Mouse (Mus musculus): ENCODE data around the gene Sf3b4.

The Sf3b4 gene

GRCm38 (mm10) chr3:96172197-96173178 lies at the start of gene Sf3b4:
Gene Sf3b4, plus strand, starts transcription at chr3:96172332.
- in situ Hi-C loops (cut with MboI, MseI): loop anchor here in 1 of 2 experiments (5.0 kb wide), 1 partner anchor 55 kb away; no protein-coding TSS in a partner anchor

DNA sequence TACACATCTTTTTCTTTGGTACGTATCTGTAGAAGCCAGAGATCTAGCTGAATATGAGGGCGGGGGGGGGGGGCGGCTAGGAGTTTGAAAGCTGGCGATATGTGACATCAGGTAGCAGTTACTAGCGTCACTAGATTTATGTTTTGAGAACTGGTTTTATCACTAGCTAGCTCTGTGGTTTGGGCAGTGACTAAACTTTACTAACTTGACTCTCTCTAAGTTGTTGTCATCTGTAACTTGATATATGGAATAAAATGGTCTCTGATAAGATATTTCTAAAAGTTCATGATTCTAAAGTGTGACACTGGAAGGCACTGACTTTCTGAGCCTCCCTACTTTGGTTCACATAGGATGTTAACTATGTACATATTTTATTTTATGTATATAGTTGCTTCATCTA lies 47.9 kb upstream of the Sf3b4 start:
- in situ Hi-C loops (cut with MboI, MseI): no loop called here

- in situ Hi-C loops (cut with MboI, MseI): no loop called here
Observed at GRCm38 (mm10) chr3:96128128-96128527, 44.0 kb upstream of the Sf3b4 start.

DNA sequence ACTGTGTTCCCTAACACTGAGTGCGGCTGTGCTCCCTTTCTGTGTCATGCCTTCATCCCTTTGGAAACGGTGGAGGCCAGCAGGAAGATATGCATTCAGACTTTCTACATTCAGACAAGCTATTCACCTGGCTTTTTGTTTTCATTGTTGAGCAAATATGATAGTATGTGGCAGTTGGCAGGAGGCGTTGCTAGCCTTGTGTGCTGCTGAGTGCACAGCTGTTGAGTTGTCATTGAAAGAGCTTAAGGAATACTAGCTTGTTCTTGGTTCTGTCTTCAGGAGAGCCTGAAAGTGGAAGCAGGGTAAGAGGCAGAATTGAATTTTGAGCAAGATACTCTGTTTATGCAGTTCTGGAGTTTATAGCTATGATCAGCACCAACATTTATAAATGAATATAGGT lies 39.7 kb upstream of the Sf3b4 start:
- in situ Hi-C loops (cut with MboI, MseI): no loop called here

GRCm38 (mm10) chr3:96133327-96133905 lies 38.7 kb upstream of the Sf3b4 start:
- in situ Hi-C loops (cut with MboI, MseI): no loop called here

GRCm38 (mm10) chr3:96135011-96135410 lies 37.1 kb upstream of the Sf3b4 start:
- in situ Hi-C loops (cut with MboI, MseI): no loop called here

- in situ Hi-C loops (cut with MboI, MseI): loop anchor here in 1 of 2 experiments (5.0 kb wide), 1 partner anchor 61 kb away; no protein-coding TSS in a partner anchor
Observed at GRCm38 (mm10) chr3:96147950-96148349, 24.2 kb upstream of the Sf3b4 start.

DNA sequence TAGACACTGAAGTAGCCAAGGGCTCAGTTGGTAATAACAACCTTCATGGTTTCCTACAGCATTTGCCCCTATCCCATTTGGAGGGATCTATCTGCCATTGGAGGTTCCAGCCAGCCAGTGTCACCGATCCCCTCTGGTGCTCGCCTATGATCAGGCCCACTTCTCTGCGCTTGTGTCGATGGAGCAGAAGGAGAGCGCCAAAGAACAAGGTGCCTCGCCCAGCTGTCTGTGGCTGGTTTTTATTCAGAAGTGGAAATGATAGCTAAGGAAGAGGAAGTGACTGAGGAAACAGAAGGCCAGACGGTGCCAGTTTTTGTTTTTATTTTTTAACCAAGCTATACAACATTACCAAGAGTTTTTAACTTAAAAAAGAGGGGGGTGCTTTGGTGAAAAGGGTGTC lies 20.3 kb upstream of the Sf3b4 start:
- in situ Hi-C loops (cut with MboI, MseI): loop anchor here (5.0 to 10.0 kb wide), 2 partner anchors 65 to 187 kb away; no protein-coding TSS in a partner anchor

DNA sequence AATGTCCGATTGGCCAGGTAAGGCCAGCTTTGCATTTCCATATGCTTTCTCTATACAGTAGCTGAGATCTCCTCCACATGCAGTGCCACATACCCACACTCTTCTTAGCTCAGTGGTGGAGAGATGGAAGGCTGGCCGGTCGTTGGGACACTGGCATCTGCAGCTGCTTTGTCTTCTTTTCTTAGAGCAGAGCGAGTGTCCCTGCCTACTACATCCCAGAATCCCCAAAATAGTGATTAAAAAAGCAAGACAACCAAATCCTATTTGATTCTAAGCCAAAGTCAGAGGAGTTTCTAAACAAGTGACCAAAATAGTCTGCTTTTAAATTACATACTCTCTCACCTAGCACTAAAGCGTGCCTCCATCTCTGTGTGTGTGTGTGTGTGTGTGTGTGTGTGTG lies 19.5 kb upstream of the Sf3b4 start:
- in situ Hi-C loops (cut with MboI, MseI): loop anchor here (5.0 to 10.0 kb wide), 2 partner anchors 65 to 188 kb away; no protein-coding TSS in a partner anchor

DNA sequence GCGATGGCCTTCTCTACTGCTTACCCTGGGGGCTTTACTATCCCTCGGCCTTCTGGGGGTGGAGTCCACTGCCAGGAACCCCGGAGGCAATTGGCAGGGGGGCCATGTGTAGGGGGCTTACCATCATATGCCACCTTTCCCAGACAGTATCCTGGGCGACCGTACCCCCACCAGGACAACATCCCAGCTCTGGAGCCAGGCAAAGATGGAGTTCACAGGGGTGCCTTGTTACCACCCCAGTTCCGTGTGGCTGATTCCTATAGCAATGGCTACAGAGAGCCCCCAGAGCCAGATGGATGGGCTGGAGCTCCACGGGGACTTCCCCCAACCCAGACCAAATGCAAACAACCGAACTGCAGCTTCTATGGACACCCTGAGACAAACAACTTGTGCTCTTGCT lies 16.6 kb upstream of the Sf3b4 start:
- in situ Hi-C loops (cut with MboI, MseI): loop anchor here in 1 of 2 experiments (10.0 kb wide), 1 partner anchor 191 kb away; no protein-coding TSS in a partner anchor

GRCm38 (mm10) chr3:96159820-96160219 lies 12.3 kb upstream of the Sf3b4 start:
- in situ Hi-C loops (cut with MboI, MseI): loop anchor here in 1 of 2 experiments (10.0 kb wide), 1 partner anchor 195 kb away; no protein-coding TSS in a partner anchor

DNA sequence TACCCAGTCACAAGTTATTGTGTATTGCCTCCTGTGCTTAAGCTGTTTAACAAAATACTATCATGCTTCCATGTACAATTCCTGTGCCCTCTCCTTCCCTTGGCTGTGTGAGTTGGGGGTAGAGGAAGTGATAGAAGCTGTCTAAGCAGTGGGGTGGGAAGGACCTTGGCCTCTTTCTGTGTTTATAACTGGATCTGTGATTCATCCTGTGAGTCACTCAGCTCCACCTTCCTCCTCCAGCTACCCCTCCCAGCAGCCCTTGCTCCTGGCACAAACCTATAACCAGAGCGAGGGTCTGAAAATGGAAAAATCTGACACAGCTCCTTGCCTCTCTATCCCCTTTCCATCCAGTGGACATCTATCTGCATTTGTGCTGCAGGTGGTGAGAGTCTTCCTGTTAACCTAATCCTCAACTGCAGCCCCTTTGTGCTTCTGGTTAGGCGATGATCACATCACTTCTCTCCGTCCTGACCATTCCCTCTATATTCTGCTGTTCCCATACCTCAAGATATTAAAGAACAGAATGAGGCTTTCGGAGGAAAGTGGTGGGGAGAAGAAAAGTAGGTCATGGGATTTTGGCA lies 11.8 kb upstream of the Sf3b4 start:
- in situ Hi-C loops (cut with MboI, MseI): no loop called here

DNA sequence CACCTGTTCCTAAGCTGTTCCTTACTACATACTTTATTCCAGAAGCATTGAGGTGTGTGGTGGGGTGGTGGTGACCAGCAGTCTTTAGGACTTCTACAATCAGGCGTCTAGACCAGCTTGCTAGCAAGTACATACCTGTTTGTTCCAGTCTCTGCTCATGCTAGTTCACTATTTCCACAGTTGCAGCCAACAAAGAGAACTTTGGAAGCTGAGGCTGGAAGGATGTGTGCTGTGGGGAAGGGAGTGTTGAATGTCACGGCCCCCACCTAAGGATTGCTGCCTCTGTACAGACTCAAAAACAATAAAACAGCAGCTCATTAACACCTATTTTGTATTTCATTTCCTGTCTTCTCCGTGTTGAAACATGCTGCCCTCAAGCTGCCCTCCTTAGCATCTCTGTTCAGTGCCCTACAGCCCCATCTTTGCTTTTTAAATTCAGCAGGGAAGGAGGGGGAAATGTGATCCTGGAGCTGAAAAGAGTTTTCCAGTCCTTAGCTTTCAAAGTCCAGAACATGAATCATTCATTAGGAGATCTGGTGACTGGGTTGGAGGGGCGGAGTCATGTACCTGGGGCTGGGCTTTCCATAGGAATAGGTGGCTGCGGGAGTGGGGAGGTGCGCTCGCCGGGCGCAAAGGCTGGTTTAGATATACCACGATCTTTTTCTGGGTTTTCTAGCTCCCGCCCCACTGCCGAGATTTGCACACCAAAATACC lies 11.2 kb upstream of the Sf3b4 start:
- in situ Hi-C loops (cut with MboI, MseI): no loop called here

DNA sequence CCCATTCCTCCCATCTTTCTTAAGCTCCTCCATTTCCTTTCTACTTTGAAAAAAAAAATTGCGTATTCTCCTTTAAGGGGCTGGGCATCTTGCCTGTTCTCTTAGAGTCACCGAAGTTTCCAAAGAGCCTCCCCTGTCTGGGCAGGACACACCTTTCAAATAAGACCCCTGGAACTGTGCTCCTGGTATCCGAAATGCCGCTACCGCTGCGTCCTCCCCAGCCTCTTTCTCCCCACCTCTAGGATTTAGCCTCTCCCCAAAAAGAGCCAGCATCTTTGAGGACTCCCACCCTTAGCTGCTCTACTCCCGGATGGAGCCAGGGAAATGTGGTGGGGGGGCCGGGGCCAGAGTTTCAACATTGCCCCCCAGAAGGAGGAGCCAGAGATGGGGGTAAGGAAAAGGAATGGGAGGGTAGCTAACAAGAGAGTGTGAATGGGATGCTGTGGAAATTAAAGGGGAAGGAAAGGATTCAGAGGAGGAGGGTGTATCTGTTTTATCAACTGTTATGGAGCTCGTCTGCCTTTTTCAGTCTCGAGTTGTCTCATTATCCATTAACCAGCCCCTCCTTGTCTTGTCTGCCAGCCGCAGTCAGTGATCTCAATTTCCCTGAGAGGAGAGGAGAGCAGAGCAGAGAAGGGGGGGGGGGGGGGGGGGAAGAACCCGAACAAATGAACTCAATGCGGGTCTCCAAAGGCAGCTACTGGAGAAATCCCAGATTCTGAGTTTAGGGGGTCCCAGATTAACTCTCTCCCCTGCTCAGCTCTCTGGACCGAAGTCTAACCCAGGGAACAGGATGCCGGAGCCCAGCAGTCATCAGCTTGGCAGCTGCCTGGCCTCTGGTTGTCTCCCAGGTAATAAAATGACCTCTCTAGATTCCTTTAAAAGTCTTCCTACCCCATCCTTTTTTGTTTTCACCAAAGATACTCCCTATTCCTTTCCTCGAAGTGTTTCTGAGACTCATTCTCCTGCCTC lies 10.0 kb upstream of the Sf3b4 start, which contains the start of gene Mtmr11:
Gene Mtmr11 (plus strand): TSS at position 136 of the 972 bp plus-strand sequence.
- in situ Hi-C loops (cut with MboI, MseI): no loop called here

DNA sequence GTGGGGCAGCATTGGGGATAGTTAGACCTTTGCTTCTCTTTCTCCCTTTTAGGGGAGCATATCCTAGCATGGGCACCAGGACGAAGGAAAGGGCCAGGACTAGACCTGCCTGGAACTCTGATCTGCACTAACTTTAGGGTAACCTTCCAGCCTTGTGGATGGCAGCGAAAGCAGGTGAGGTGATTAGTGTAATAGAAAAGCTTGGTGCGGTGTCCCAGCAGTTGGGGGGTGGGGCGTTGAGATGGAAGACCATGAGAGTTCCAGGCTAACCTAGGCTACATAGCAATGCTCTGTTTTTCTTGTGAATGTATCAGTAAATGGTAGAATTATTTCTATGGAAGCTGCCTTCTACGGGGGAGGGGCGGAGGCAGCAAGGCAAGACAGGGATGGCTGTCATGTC lies 9.1 kb upstream of the Sf3b4 start:
- in situ Hi-C loops (cut with MboI, MseI): no loop called here

DNA sequence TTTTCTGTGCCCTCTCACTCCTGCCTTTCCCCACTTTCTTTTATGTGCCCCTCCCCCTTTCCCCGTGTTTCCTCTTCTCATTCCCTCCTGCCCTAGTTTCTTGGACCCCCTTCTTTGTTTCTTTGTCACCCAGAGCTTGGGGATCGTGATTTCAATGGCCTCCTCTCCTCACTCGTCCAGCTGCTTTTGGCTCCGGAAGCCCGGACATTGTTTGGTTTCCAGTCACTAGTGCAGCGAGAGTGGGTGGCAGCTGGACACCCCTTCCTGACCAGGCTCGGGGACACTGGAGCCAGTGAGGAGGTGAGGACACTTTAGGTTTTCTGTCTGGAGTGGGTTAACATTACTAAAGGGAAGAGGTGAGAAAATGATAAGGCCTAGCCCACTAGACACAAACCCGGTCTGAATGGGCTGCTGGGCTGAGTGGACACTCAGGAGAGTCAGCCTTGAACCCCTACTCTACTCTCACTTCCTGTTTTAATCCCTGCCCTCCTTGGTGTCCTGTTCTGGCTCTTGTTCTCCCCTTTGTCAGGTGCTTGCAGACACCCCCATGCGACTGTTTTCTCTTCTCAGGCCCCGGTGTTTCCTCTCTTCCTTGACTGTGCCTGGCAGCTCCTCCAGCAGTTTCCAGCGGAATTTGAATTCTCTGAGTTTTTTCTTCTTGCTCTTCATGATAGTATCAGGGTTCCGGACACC lies 3.5 kb upstream of the Sf3b4 start:
- in situ Hi-C loops (cut with MboI, MseI): no loop called here

- in situ Hi-C loops (cut with MboI, MseI): loop anchor here in 1 of 2 experiments (5.0 kb wide), 1 partner anchor 57 kb away; no protein-coding TSS in a partner anchor
Observed at GRCm38 (mm10) chr3:96170276-96170675, 1.9 kb upstream of the Sf3b4 start.

DNA sequence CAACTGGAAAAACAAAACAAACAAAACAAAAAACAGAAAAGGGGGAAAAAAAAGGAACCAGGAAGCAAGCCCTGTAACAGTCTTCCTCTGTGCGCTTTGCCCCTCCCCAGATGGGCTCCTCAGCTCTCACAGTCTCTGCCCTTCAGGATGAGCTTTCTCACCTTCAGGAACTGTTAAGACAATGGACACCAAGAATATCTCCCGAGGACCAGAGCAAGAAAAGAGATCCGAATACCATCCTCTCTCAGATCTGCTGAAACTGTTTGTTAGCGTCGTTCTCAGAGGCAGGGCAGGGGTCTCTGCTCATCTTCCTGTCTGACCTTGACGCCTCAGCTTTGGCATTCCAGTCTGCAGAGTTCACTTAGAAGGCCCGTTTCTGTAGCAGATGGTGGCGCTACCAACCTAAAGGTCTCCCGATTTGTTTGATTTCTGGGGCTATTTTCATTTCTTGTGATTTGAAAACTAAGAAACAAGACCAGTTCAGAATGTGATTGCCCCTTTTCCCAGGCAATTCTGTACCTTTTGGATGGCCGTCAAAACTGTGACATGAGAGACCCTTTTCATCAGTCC lies 1.1 kb upstream of the Sf3b4 start:
- in situ Hi-C loops (cut with MboI, MseI): loop anchor here in 1 of 2 experiments (5.0 kb wide), 1 partner anchor 56 kb away; no protein-coding TSS in a partner anchor
